Mouse (Mus musculus): ENCODE results near the gene Rnase10. TPM values are rescaled to one million over a fixed set of nuclear protein-coding genes. Genes with fewer than 3 reads are reported as not detected.

Gene Rnase10
- polyA plus RNA-seq (2017; shearing (Covaris generic)) = 1 to 10 TPM in 1 of 2 experiments, under 1 TPM in 1; 0.37 to 1.0 TPM

DNA sequence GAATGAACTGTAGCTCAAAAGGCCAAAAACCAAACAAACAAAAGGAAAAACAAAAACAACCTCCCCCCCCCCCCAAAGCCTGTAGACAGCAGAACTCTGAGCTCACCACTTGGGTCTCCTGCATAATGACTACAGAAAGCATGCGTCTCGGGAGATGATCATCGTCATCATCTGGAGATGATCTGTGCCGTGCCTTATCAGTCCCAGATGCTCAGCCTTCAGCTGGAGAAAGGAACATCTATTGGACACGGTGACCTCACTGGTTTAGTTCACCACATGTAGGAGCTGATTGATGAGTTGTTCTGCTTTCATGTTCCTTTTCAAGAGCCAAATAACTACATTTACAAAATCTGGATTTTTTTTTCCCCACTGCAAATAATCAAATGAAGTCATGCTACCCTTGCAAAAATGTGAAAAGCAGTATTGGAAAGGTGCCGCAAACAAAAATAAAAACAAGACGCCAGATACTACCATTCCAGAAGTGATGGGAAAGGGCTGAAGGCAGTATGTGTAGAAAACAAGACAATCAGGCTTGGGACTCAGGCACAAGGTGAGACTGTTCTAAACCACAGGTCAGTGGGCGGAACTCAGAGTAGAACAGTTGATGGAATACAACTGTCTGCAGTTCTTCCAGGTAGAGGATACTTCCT, at the start of gene Rnase10:
TSS of gene Rnase10 (plus strand) at position 600 of the 650 bp plus-strand sequence.

DNA sequence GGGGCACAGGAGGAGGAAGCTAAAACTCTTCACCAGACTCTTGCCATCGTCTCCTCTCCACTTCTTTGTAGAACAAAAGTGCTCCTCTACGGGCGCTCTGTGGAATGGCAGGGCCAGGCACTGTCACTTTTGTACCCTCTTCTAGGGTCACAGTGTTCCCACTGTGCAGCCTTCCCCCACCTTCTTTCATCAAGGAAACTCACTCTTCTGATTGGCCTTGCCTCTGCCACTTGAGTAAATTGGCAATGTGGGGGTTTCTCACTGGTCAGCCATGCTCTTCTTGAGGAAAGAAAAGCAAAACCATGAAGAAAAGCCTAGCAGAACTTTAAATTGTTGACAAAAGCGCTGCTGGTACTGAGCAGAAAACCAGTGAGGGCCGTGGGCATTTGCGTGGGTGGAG, 34.2 kb downstream of the Rnase10 start, which contains the start of gene Rnase9:
TSS of gene Rnase9 (minus strand) at position 101 of the 400 bp plus-strand sequence.

DNA sequence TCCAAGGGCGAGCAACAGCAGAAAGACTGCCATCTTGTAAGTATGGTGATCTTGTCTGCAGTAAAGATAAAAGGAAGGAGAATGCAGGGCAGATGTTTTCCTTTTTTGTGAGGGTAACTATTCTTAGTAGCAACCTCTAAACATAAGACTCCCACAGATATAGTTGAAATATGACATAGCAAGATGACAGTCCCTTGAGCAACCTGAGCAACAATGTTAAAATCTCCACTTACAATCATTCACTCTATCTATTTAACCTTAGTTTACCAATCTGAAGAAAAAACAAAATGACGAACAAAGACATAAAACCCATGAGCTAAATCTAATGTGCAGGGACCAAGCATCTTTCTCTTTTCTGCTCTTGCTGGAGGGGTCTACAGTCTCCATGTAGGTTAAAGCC, 42.5 kb downstream of the Rnase10 start, which contains the start of gene Rnase11:
TSS of gene Rnase11 (minus strand) at position 101 of the 400 bp plus-strand sequence.

DNA sequence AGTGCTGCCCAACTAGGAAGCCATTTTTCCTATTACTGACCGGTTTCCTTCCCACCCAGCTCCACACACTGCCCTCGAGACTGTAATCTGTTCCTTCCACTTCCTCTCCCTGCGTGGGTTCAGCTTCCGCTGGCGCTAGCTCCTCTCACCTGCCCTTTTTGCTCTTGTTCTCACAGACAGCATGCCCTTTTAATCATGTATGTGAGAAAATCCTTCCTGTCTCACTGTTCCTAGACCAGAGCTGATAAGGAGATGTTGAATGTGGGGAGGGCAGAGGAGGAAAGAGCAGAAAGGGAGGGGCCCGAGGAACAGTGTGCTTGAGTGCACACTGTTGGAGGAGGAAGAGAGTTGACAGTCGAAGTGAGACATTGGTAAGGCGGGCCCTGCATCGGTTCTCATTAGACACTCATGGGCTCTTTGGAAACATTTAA, 49.9 kb downstream of the Rnase10 start, which contains the start of gene Rnase12:
TSS of gene Rnase12 (minus strand) at position 261 of the 431 bp plus-strand sequence.

Other genes with a start within 250 kb of the Rnase10 start
- 100 to 1,000 TPM; 107 to 120 TPM for gene Ttc5, start 222.2 kb upstream of the Rnase10 start, polyA plus RNA-seq (2017; shearing (Covaris generic))
- gene Ccnb1ip1, start 200.0 kb upstream of the Rnase10 start, polyA plus RNA-seq (2017; shearing (Covaris generic)) = under 1 TPM in 1 of 2 experiments, not detected in 1; 0.37 TPM
- 10 to 100 TPM; 74.4 to 87.3 TPM for gene Parp2, start 199.9 kb upstream of the Rnase10 start, polyA plus RNA-seq (2017; shearing (Covaris generic))
- 10 to 100 TPM; 20.6 to 24.3 TPM for gene Tep1, start 137.2 kb upstream of the Rnase10 start, polyA plus RNA-seq (2017; shearing (Covaris generic))
- gene Klhl33, start 110.2 kb upstream of the Rnase10 start, polyA plus RNA-seq (2017; shearing (Covaris generic)) = under 1 TPM; 0.33 to 0.40 TPM
- 100 to 1,000 TPM in 1 of 2 experiments, 10 to 100 TPM in 1; 95.6 to 104 TPM for gene Osgep, start 82.9 kb upstream of the Rnase10 start, polyA plus RNA-seq (2017; shearing (Covaris generic))
- 10 to 100 TPM; 50.0 to 51.6 TPM for gene Apex1, start 82.8 kb upstream of the Rnase10 start, polyA plus RNA-seq (2017; shearing (Covaris generic))
- 10 to 100 TPM; 67.6 to 81.9 TPM for gene Pip4p1, start 76.9 kb upstream of the Rnase10 start, polyA plus RNA-seq (2017; shearing (Covaris generic))
- 10 to 100 TPM; 47.8 to 51.5 TPM for gene Pnp, start 76.7 kb upstream of the Rnase10 start, polyA plus RNA-seq (2017; shearing (Covaris generic))
- not detected for gene Gm49342, start 63.2 kb upstream of the Rnase10 start, polyA plus RNA-seq (2017; shearing (Covaris generic))
- 1 to 10 TPM in 1 of 2 experiments, under 1 TPM in 1; 0.95 to 1.1 TPM for gene Pnp2, start 51.8 kb upstream of the Rnase10 start, polyA plus RNA-seq (2017; shearing (Covaris generic))
- gene Rnase9, start 34.1 kb downstream of the Rnase10 start, polyA plus RNA-seq (2017; shearing (Covaris generic)) = not detected
- not detected for gene Rnase11, start 42.4 kb downstream of the Rnase10 start, polyA plus RNA-seq (2017; shearing (Covaris generic))
- not detected for gene Rnase12, start 49.9 kb downstream of the Rnase10 start, polyA plus RNA-seq (2017; shearing (Covaris generic))
- 1 to 10 TPM in 1 of 2 experiments, under 1 TPM in 1; 0.68 to 4.6 TPM for gene Olfr750, start 66.7 kb downstream of the Rnase10 start, polyA plus RNA-seq (2017; shearing (Covaris generic))
- gene Rnase4, start 83.3 kb downstream of the Rnase10 start, polyA plus RNA-seq (2017; shearing (Covaris generic)) = 10 to 100 TPM; 16.4 to 19.1 TPM
- 1 to 10 TPM; 3.2 to 4.6 TPM for gene Ang, start 83.4 kb downstream of the Rnase10 start, polyA plus RNA-seq (2017; shearing (Covaris generic))
- gene Eddm3b, start 106.7 kb downstream of the Rnase10 start, polyA plus RNA-seq (2017; shearing (Covaris generic)) = not detected
- 1 to 10 TPM; 2.1 to 5.0 TPM for gene Rnase6, start 116.2 kb downstream of the Rnase10 start, polyA plus RNA-seq (2017; shearing (Covaris generic))
- 1 to 10 TPM; 1.2 to 3.6 TPM for gene Rnase1, start 139.0 kb downstream of the Rnase10 start, polyA plus RNA-seq (2017; shearing (Covaris generic))
- gene Rnase2b, start 154.5 kb downstream of the Rnase10 start, polyA plus RNA-seq (2017; shearing (Covaris generic)) = not detected
- gene Ang2, start 191.4 kb downstream of the Rnase10 start, polyA plus RNA-seq (2017; shearing (Covaris generic)) = not detected
- not detected for gene Ear14, start 195.6 kb downstream of the Rnase10 start, polyA plus RNA-seq (2017; shearing (Covaris generic))
- gene Rnase2a, start 248.4 kb downstream of the Rnase10 start, polyA plus RNA-seq (2017; shearing (Covaris generic)) = not detected